Mouse (Mus musculus) hindbrain, embryonic 11.5 days (tissue): ENCODE measurements around the gene Cmss1. TPM values are rescaled to one million over a fixed set of nuclear protein-coding genes. Genes with fewer than 3 reads are reported as not detected.

Source experiments
- ATAC-seq: fragments of 200-750 bp; cut with Nextera tagmentation; 2 replicates; pipeline ENCODE4 v1.8.0; 2017; ENCODE audit warnings: mild to moderate bottlenecking, moderate TSS enrichment, moderate library complexity; ENCODE audit not compliant: low FRiP score
- DNase-seq: peaks from one replicate; pipeline ENCODE4 v3.0.0-alpha.2; 2015; ENCODE audit warnings: low spot score
- H3K27ac ChIP-seq: fragments of 300-500 bp; sonication (generic); 2 replicates; pipeline ENCODE4 v1.5.1; 2014; ENCODE audit warnings: mild to moderate bottlenecking, low read depth, low read length
- H3K27me3 ChIP-seq: fragments of 300-500 bp; sonication (generic); 2 replicates; pipeline ENCODE4 v1.6.1; 2014; ENCODE audit warnings: mild to moderate bottlenecking, low read length, moderate library complexity, mixed read lengths; ENCODE audit not compliant: control insufficient read depth, insufficient read depth
- H3K36me3 ChIP-seq: fragments of 300-500 bp; sonication (generic); 2 replicates; pipeline ENCODE4 v1.6.1; 2014; ENCODE audit warnings: mild to moderate bottlenecking, low read length, moderate library complexity, mixed read lengths; ENCODE audit not compliant: control insufficient read depth, insufficient read depth
- H3K4me1 ChIP-seq: fragments of 300-500 bp; sonication (generic); replicated peaks from 2 replicates; pipeline ENCODE4 v1.6.1; 2014; ENCODE audit warnings: low read length, mixed read lengths; ENCODE audit not compliant: control insufficient read depth, insufficient read depth
- H3K4me2 ChIP-seq: fragments of 300-500 bp; sonication (generic); replicated peaks from 2 replicates; pipeline ENCODE4 v1.6.1; 2014; ENCODE audit warnings: mild to moderate bottlenecking, low read depth, low read length
- H3K4me3 ChIP-seq: fragments of 300-500 bp; sonication (generic); 2 replicates; pipeline ENCODE4 v1.5.1; 2014; ENCODE audit warnings: low read depth, low read length
- H3K9ac ChIP-seq: fragments of 300-500 bp; sonication (generic); 2 replicates; pipeline ENCODE4 v1.6.1; 2014; ENCODE audit warnings: low read depth, low read length
- H3K9me3 ChIP-seq: fragments of 300-500 bp; sonication (generic); 2 replicates; pipeline ENCODE4 v1.6.1; 2016; ENCODE audit warnings: low read length; ENCODE audit not compliant: control insufficient read depth
- WGBS: fragments of 180-500 bp; shearing (Covaris S2); extraction: QIAGEN DNeasy Blood & Tissue Kit; methylation state at CpG from one replicate; pipeline ENCODE4 v1.1.7; 2014; 5-methylcytosine and 5-hydroxymethylcytosine counted together
- polyA plus RNA-seq: library from polyadenylated mRNA; unstranded; fragments of >200 nt; fragmentation: Nextera tagmentation; extraction: Ambion mirVana; gene quantifications from 2 replicates; pipeline ENCODE4 v1.2.1, GENCODE M21; 2014

Cmss1 gene
- polyA plus RNA-seq, 1 experiment from 2014 or later = 51.1 TPM

DNA sequence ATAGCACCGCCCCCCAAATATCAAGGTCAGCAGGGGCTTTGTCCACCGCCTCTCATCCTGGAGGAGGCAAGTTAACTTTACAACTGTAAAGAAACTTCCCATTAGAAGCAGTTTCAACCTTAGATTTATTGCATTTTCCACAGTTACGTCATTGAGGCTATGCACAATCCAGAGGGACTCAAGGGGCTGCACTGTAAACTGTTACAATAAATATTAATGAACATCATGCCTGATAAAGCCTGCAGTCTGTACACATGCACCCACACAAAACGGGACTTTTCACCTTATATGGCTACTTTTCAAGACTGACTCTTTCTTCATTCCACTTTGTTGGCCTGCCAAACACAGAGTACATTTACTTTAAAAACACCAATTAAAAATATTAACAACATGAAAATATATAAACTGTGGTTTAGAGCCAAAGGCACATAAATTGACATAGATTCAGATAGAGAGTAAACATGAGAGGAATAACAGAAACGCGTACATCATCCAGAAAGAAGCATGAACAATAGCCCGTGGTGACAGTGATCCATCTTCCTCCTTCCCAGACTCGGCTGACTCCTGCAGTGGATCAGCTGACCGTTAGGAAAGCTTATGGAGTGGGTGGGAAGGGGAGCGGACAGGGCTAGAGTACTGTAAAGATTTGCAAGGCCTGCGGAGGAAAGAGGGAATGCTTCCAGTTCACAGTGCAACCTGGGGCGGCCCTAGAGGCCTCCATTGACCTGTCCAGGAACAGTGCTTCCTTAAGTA lies 122.4 kb downstream of the Cmss1 start:
- ATAC-seq = peak; percentile 53; the same call in 1 of the 2 replicates
- no peak overlapping the region for H3K27ac ChIP-seq

DNA sequence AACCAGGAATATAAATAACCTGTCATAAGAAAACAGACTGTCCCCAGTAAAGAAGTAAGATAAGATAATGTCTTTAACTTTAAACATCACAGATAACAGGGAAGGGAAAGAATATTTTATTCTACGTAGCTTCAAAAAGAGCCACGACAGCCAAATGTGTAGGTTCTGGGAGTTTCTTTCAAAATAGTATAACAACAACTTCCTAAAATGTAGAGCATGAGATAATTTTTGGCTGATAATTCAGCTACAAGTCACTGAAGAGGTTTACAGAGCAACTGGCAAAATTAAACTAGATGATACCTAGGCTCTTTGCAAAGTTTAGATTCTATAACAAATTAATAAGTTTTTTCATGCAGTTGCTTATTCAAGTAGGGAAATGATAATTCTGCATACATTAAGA lies 123.2 kb downstream of the Cmss1 start:
- H3K9ac ChIP-seq = no peak overlapping the region
- H3K9me3 ChIP-seq = no peaks in the 10 kb centered on the region
- 93% methylated on average over 2 of the region's 2 CpGs for WGBS
- no peak overlapping the region for H3K27ac ChIP-seq
- no peaks in the 10 kb centered on the region for H3K4me1 ChIP-seq
- no peak overlapping the region for H3K4me2 ChIP-seq
- no peak for DNase-seq
- no peak for ATAC-seq
- no peaks in the 10 kb centered on the region for H3K36me3 ChIP-seq
- H3K4me3 ChIP-seq = no peak overlapping the region
- H3K27me3 ChIP-seq = no peaks in the 10 kb centered on the region

More for the DNA sequence above, 122.4 kb downstream of the Cmss1 start:
- DNase-seq = no peak
- Histone ChIP-seq H3K27me3 (no peaks in the 10 kb centered on the region), H3K36me3 (no peaks in the 10 kb centered on the region), H3K4me1 (no peaks in the 10 kb centered on the region), H3K9ac (no peak overlapping the region), H3K9me3 (no peaks in the 10 kb centered on the region), H3K4me2 (no peak overlapping the region), H3K4me3 (no peak overlapping the region)
- 67% methylated on average over 12 of the region's 12 CpGs for WGBS

DNA sequence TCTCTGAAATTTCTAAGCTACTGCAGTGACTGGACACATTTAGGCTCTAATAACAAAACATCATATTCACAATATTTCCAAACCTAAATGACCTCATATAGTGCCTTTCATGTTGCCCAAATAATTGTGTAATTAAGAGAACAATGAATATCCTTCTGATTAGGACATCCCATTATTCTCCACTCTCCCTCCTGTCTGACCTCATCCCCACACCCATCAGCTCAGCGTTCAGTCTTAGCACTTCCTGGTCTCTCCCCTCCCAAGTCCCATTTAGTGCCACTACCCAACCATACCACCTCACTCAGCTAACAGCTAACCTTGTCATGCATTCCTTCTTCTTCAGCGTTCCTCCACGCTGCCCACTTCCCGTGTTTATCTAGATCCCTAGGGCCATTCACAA lies 123.8 kb downstream of the Cmss1 start:
- no peak overlapping the region for H3K27ac ChIP-seq
- H3K27me3 ChIP-seq = no peaks in the 10 kb centered on the region
- H3K4me1 ChIP-seq = no peaks in the 10 kb centered on the region
- no peaks in the 10 kb centered on the region for H3K36me3 ChIP-seq
- H3K4me3 ChIP-seq = no peak overlapping the region
- no peak for DNase-seq
- no peak for ATAC-seq
- 84% methylated on average over 4 of the region's 4 CpGs for WGBS
- H3K9me3 ChIP-seq = no peaks in the 10 kb centered on the region
- no peak overlapping the region for H3K9ac ChIP-seq
- no peak overlapping the region for H3K4me2 ChIP-seq

DNA sequence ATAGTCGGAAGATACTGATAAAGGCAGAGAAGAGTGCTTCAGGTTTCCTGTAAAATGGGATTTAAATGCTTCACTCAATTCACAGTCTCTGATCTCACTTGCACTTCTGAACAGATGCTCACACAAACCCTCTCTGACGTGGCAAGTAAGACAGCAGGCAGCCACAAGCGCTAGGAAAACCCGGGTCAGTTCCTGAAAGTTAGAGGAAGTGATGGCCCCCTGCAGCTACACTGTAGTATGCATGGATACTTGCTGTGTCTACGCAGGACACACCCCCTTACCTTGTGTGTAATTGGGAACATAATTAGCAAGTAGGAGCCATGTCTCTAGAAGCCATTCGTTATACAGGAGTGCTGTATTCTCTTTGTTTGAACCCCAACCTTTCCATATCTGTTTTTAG lies 124.4 kb downstream of the Cmss1 start:
- DNase-seq (no peak), ATAC-seq (no peak)
- Histone ChIP-seq H3K9ac (no peak overlapping the region), H3K4me3 (no peak overlapping the region), H3K4me1 (no peaks in the 10 kb centered on the region), H3K4me2 (no peak overlapping the region), H3K27ac (no peak overlapping the region), H3K27me3 (no peaks in the 10 kb centered on the region), H3K36me3 (no peaks in the 10 kb centered on the region), H3K9me3 (no peaks in the 10 kb centered on the region)
- WGBS = 60% methylated on average over 6 of the region's 6 CpGs

DNA sequence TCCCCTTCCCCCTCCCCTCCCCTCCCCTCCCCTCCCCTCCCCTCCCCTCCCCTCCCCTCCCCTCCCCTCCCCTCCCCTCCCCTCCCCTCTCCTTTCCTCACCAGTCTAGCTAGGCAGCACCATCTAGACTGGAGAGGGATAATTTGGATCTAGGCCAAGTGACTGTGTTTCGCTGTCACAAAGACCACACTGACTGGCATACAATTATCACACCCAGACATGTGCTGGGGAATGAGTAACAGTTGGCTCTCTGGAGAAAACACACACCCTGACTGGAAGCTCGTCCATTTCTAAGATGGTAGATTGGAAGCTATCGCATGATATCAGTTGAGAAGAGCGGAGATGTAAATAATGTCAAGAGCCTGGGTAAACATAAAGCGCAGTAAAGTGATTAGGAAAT lies 126.9 kb downstream of the Cmss1 start:
- H3K36me3 ChIP-seq = no peaks in the 10 kb centered on the region
- no peaks in the 10 kb centered on the region for H3K27me3 ChIP-seq
- ATAC-seq = peak; percentile 38; the same call in 1 of the 2 replicates
- WGBS = 87% methylated on average over 5 of the region's 5 CpGs
- H3K9me3 ChIP-seq = no peaks in the 10 kb centered on the region
- no peak overlapping the region for H3K4me2 ChIP-seq
- H3K27ac ChIP-seq = no peak overlapping the region
- H3K9ac ChIP-seq = no peak overlapping the region
- H3K4me3 ChIP-seq = no peak overlapping the region
- no peaks in the 10 kb centered on the region for H3K4me1 ChIP-seq
- no peak for DNase-seq

DNA sequence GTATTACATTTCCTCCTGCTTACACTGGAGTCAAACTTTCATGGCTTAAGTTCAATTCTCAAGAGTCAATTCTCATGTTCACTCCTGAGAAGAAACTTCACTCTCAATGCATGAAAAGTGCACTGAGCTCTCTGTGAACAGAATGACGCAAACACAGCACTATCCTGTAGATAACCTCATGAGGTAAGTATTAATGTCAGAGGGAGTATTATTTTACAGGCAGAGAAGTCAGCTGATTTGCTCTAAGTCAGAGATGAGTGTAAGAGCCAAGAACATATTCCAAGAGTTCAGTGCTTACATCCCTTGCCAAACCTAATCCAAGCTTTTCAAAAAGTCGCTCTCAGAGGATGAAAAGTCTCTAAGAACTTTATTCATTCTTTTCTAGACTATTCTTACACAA lies 128.2 kb downstream of the Cmss1 start:
- Histone ChIP-seq H3K9me3 (no peaks in the 10 kb centered on the region), H3K27ac (no peak overlapping the region), H3K9ac (no peak overlapping the region), H3K4me2 (no peak overlapping the region), H3K36me3 (no peaks in the 10 kb centered on the region), H3K27me3 (no peaks in the 10 kb centered on the region), H3K4me3 (no peak overlapping the region), H3K4me1 (no peaks in the 10 kb centered on the region)
- WGBS = 91% methylated on average over 2 of the region's 2 CpGs
- DNase-seq = no peak
- ATAC-seq = no peak

DNA sequence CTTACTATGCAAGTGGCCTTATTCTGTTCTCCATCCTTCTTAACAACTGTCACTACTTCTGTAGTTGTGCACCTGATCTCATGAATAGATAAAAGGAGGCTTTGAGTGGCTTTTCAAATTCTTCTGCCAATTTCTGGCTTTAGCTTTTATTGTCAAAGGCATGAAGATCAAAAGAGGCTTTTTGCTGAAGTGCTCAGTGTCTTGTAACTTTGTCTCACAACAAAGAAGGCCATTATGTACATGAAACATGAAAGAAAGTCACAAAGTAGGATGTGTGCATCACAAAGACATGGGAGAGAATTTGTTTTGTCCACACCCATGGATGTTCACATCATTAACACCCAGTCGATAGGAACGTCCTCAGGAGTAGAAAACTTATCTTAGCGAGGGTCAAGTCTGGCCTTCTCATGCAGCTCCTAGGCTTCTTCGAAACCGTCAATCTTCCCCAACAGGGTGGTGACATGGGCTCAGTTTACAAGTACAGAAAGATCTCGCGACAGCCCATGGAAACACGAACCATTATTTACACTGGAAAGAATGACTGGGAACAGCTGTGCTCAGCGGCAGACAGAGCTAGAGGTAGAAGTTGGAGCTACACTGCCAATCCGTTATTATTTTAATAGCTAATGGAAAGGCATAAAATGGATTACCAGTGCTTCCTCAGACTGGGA lies 133.1 kb downstream of the Cmss1 start:
- Histone ChIP-seq H3K9me3 (no peaks in the 10 kb centered on the region), H3K27ac (no peak overlapping the region), H3K36me3 (no peaks in the 10 kb centered on the region), H3K4me1 (no peaks in the 10 kb centered on the region), H3K4me3 (no peak overlapping the region), H3K4me2 (no peak overlapping the region), H3K9ac (no peak overlapping the region), H3K27me3 (no peaks in the 10 kb centered on the region)
- 45% methylated on average over 10 of the region's 10 CpGs for WGBS
- DNase-seq (no peak), ATAC-seq (no peak)

DNA sequence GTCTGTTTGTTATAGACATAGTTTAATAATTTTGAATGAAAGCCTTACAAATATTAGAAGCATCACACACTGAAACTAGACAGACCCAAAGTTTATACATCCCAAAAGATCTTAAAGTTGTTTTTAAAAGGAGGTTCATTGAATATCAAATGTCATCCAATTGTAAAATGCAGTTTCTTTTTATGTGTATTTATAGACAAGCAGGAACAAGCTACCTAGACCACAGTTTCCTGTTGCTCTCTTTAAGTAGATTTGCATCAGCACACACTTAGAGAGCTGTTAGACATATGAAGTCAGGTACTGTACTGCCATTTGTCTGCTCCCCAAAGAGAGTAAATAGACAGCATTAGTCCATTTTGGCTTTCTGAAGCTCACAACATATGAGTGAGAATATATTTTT lies 135.6 kb downstream of the Cmss1 start:
- DNase-seq (no peak), ATAC-seq (no peak)
- H3K27ac ChIP-seq = no peak overlapping the region
- H3K4me1 ChIP-seq = no peaks in the 10 kb centered on the region
- H3K9ac ChIP-seq = no peak overlapping the region
- H3K9me3 ChIP-seq = no peaks in the 10 kb centered on the region
- no peak overlapping the region for H3K4me2 ChIP-seq
- no peaks in the 10 kb centered on the region for H3K36me3 ChIP-seq
- no peak overlapping the region for H3K4me3 ChIP-seq
- H3K27me3 ChIP-seq = no peaks in the 10 kb centered on the region

DNA sequence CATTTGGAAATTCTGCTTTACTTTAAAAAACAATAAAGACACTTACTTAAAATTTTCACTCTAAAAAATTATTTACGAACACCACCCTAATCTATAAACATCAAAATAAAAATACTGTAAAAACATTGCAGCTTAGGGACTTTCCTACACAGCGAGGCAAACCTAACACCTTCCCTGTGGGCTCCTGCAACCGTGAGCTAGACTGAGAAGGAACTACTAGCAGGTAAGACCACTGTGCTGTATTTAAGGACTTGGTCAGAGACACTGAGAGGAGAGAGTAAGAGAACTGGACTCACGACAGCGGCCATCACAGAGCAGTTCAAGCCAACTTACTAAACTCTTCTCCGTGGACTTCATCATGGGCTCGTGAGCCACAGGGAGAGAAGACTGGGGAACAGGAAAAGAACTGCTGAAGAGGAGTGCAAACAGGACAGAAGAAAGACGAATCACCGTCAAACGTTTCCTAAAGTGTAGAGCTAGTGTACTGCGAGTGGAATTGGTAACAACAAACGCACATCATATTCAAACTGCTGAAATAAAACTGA lies 136.3 kb downstream of the Cmss1 start:
- DNase-seq = no peak
- 92% methylated on average over 12 of the region's 12 CpGs for WGBS

More for the DNA sequence above, 136.3 kb downstream of the Cmss1 start:
- no peaks in the 10 kb centered on the region for H3K9me3 ChIP-seq
- no peak overlapping the region for H3K4me3 ChIP-seq
- H3K36me3 ChIP-seq = no peaks in the 10 kb centered on the region
- H3K4me1 ChIP-seq = no peaks in the 10 kb centered on the region
- ATAC-seq = no peak
- no peak overlapping the region for H3K27ac ChIP-seq
- no peaks in the 10 kb centered on the region for H3K27me3 ChIP-seq
- H3K4me2 ChIP-seq = no peak overlapping the region
- H3K9ac ChIP-seq = no peak overlapping the region
